Mouse (Mus musculus): ENCODE results near the gene Tubb4b.

DNA sequence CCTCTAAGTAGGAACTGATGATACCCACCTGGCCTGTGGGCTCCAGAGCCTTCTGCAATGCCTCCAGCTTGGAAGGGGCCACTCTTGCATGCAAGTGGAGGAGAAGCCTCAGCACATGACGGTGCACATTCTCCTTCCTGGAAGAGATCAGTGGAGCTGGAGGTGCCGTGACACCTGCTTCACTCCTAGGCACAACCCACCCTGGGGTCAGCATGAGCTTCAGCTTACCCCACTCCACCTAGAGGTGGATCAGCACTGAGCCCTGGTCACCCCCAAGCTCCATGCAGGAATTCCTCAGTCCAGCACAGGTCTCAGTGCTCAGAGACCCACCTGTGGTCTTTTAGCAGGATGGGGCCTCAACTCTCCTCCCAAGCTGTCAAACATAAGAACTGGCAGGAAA, 23.9 kb downstream of the Tubb4b start:
- TF ChIP-seq CTCF (IDR thresholded peaks at IDR 0.05; ENCODE audit: control insufficient read depth, insufficient read depth, low read length) (no peak), POLR2A (IDR thresholded peaks at IDR 0.05; ENCODE audit: borderline replicate concordance, control insufficient read depth, low read depth, low read length) (no peak)
